Mouse (Mus musculus): ENCODE data around the gene Tmed10. TPM values are rescaled to one million over a fixed set of nuclear protein-coding genes. Genes with fewer than 3 reads are reported as not detected.

Tmed10 gene
- polyA plus RNA-seq, 1 experiment = 59.6 TPM

DNA sequence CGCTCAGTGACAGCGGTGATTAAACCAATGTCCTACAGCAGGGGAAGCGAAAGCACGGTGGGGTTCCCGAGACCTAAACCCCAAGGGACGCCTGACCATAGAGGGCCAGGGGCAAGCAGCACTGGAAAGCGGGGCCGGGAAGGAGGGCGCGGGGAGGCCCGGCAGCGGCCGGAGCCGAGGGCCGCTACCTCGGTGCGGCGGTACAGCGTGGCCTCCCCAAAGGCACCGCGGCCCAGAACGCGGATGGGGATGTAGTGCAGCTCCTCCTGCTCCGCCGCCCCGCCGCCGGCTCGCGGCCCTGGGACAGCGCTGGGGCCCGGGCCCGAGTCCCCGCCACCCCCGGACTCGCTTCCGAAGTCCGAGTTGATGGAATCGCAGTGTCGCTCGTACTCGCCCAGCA lies 35.8 kb downstream of the Tmed10 start:
- no peak for TF ChIP-seq CTCF (IDR thresholded peaks at IDR 0.05; ENCODE audit: control insufficient read depth, insufficient read depth, low read length)
- no peak for TF ChIP-seq POLR2A (IDR thresholded peaks at IDR 0.05; ENCODE audit: borderline replicate concordance, control insufficient read depth, low read depth, low read length)
- Histone ChIP-seq H3K4me3 (replicated peaks; ENCODE audit: control insufficient read depth, low read depth, low read length) (peak overlapping the region; percentile 81), H3K4me1 (ENCODE audit: control insufficient read depth, insufficient read depth, low read length) (no peaks in the 10 kb centered on the region), H3K27ac (ENCODE audit: control insufficient read depth, insufficient read depth, low read depth, low read length, poor library complexity) (peak overlapping the region; percentile 96)
- under 1% methylated on average over 42 of the region's 42 CpGs for WGBS

DNA sequence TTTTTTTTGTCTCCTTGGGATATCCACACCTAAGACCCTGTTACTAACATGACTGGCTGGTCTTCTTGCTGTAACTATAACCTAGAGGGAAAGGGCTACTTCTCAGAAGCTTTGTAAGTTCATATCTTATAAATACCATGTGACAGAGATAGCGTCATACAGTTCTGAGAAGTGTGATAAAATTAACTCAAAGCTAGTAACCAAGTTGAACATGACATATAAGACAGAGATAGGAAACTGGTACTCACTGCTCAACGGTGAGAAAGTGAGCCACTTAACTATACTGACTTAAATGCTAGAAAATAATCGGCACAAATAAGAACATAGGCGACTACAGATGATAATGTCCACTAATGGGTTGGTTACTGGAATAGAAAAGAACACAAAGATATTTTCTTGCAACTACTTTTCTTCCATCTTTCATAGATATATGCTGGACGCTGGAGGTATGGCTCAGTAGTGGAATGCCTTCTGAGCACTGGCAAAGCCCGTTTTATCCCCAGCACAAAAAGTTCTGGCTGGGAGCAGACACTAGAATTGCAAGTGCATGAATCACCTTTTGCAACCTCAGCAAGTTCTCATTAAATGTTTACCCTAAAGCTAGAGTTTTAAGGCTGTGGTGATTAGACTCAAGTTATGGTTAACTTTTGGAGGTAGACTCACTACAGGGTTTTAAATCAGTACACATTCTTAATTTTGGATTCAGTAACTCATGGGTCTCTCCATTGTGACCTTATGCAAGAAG lies 36.9 kb downstream of the Tmed10 start:
- no peak overlapping the region for H3K27ac ChIP-seq (ENCODE audit: control insufficient read depth, insufficient read depth, low read depth, low read length, poor library complexity)
- 71% methylated on average over 6 of the region's 6 CpGs for WGBS
- TF ChIP-seq CTCF (IDR thresholded peaks at IDR 0.05; ENCODE audit: control insufficient read depth, insufficient read depth, low read length) (no peak), POLR2A (IDR thresholded peaks at IDR 0.05; ENCODE audit: borderline replicate concordance, control insufficient read depth, low read depth, low read length) (no peak)

GRCm38 (mm10) chr12:85330153-85330552 lies 44.5 kb downstream of the Tmed10 start:
- H3K27ac ChIP-seq (ENCODE audit: control insufficient read depth, insufficient read depth, low read depth, low read length, poor library complexity) = no peak overlapping the region
- H3K4me3 ChIP-seq (replicated peaks; ENCODE audit: control insufficient read depth, low read depth, low read length) = no peak overlapping the region
- no peaks in the 10 kb centered on the region for H3K4me1 ChIP-seq (ENCODE audit: control insufficient read depth, insufficient read depth, low read length)
- 60% methylated on average over 7 of the region's 7 CpGs for WGBS
- TF ChIP-seq CTCF (IDR thresholded peaks at IDR 0.05; ENCODE audit: control insufficient read depth, insufficient read depth, low read length) = no peak
- TF ChIP-seq POLR2A (IDR thresholded peaks at IDR 0.05; ENCODE audit: borderline replicate concordance, control insufficient read depth, low read depth, low read length) = no peak

More for the DNA sequence above, 36.9 kb downstream of the Tmed10 start:
- Histone ChIP-seq H3K4me3 (replicated peaks; ENCODE audit: control insufficient read depth, low read depth, low read length) (peak overlapping the region; percentile 9), H3K4me1 (ENCODE audit: control insufficient read depth, insufficient read depth, low read length) (no peaks in the 10 kb centered on the region)

- no peak overlapping the region for H3K4me3 ChIP-seq (replicated peaks; ENCODE audit: control insufficient read depth, low read depth, low read length)
These were observed 66.0 kb downstream of the Tmed10 start for GRCm38 (mm10) chr12:85308651-85309050.

GRCm38 (mm10) chr12:85305247-85305892 lies 69.3 kb downstream of the Tmed10 start:
- 33% methylated on average over 16 of the region's 16 CpGs for WGBS
- peak overlapping the region; percentile 37 for H3K4me3 ChIP-seq (replicated peaks; ENCODE audit: control insufficient read depth, low read depth, low read length)
- H3K27ac ChIP-seq (ENCODE audit: control insufficient read depth, insufficient read depth, low read depth, low read length, poor library complexity) = 0 out of 2 replicates have a peak overlapping the region, but pooled peaks have one; percentile 4
- H3K4me1 ChIP-seq (ENCODE audit: control insufficient read depth, insufficient read depth, low read length) = no peaks in the 10 kb centered on the region
- TF ChIP-seq CTCF (IDR thresholded peaks at IDR 0.05; ENCODE audit: control insufficient read depth, insufficient read depth, low read length) (peak; percentile 99), POLR2A (IDR thresholded peaks at IDR 0.05; ENCODE audit: borderline replicate concordance, control insufficient read depth, low read depth, low read length) (no peak; the same call in 1 of the 2 replicates)

More at GRCm38 (mm10) chr12:85308651-85309050, 66.0 kb downstream of the Tmed10 start:
- H3K4me1 ChIP-seq (ENCODE audit: control insufficient read depth, insufficient read depth, low read length) = no peaks in the 10 kb centered on the region
- no peak overlapping the region for H3K27ac ChIP-seq (ENCODE audit: control insufficient read depth, insufficient read depth, low read depth, low read length, poor library complexity)
- TF ChIP-seq CTCF (IDR thresholded peaks at IDR 0.05; ENCODE audit: control insufficient read depth, insufficient read depth, low read length) (no peak), POLR2A (IDR thresholded peaks at IDR 0.05; ENCODE audit: borderline replicate concordance, control insufficient read depth, low read depth, low read length) (no peak)
- WGBS = 73% methylated on average over 3 of the region's 3 CpGs

- Histone ChIP-seq H3K27ac (ENCODE audit: control insufficient read depth, insufficient read depth, low read depth, low read length, poor library complexity) (no peak overlapping the region), H3K4me3 (replicated peaks; ENCODE audit: control insufficient read depth, low read depth, low read length) (no peak overlapping the region), H3K4me1 (ENCODE audit: control insufficient read depth, insufficient read depth, low read length) (no peaks in the 10 kb centered on the region)
- WGBS = 34% methylated on average over 4 of the region's 4 CpGs
- TF ChIP-seq CTCF (IDR thresholded peaks at IDR 0.05; ENCODE audit: control insufficient read depth, insufficient read depth, low read length) (no peak), POLR2A (IDR thresholded peaks at IDR 0.05; ENCODE audit: borderline replicate concordance, control insufficient read depth, low read depth, low read length) (no peak)
These were observed 69.9 kb downstream of the Tmed10 start for GRCm38 (mm10) chr12:85304725-85305124.

GRCm38 (mm10) chr12:85303256-85303655 lies 71.4 kb downstream of the Tmed10 start:
- TF ChIP-seq CTCF (IDR thresholded peaks at IDR 0.05; ENCODE audit: control insufficient read depth, insufficient read depth, low read length) (no peak), POLR2A (IDR thresholded peaks at IDR 0.05; ENCODE audit: borderline replicate concordance, control insufficient read depth, low read depth, low read length) (no peak)
- Histone ChIP-seq H3K27ac (ENCODE audit: control insufficient read depth, insufficient read depth, low read depth, low read length, poor library complexity) (no peak overlapping the region), H3K4me3 (replicated peaks; ENCODE audit: control insufficient read depth, low read depth, low read length) (no peak overlapping the region), H3K4me1 (ENCODE audit: control insufficient read depth, insufficient read depth, low read length) (no peaks in the 10 kb centered on the region)
- WGBS = 92% methylated on average over 2 of the region's 2 CpGs

DNA sequence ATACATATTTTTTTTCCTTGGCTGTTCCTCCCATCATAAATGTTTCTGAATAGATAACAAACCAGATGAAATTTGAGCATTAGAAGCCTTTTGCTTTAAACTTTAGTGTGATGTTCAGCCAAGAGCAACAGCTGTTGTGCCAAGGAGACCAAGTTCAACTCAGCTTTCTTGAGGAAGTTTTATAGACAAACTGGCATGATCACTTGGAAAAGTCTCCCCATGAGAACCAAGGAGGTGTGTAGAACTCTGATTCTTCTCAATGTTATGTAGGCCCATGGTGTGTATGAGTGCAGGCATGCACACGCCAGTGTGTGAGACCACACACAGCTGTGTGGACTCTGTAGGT lies 75.8 kb downstream of the Tmed10 start:
- Histone ChIP-seq H3K4me3 (replicated peaks; ENCODE audit: control insufficient read depth, low read depth, low read length) (no peak overlapping the region), H3K4me1 (ENCODE audit: control insufficient read depth, insufficient read depth, low read length) (no peaks in the 10 kb centered on the region), H3K27ac (ENCODE audit: control insufficient read depth, insufficient read depth, low read depth, low read length, poor library complexity) (no peak overlapping the region)
- TF ChIP-seq CTCF (IDR thresholded peaks at IDR 0.05; ENCODE audit: control insufficient read depth, insufficient read depth, low read length) = no peak
- TF ChIP-seq POLR2A (IDR thresholded peaks at IDR 0.05; ENCODE audit: borderline replicate concordance, control insufficient read depth, low read depth, low read length) = no peak
- 100% methylated on average over 1 of the region's 1 CpGs for WGBS

Measured in bone marrow, adult 2 months (tissue).